Mouse (Mus musculus) midbrain, postnatal 0 days (tissue): ENCODE measurements around the gene Pla2r1. TPM values are rescaled to one million over a fixed set of nuclear protein-coding genes. Genes with fewer than 3 reads are reported as not detected.

Experiments
- ATAC-seq: fragments of 200-750 bp; cut with Nextera tagmentation; 2 replicates; pipeline ENCODE4 v1.8.0; 2017; ENCODE audit warnings: moderate number of reproducible peaks, mild to moderate bottlenecking, moderate TSS enrichment, moderate library complexity; ENCODE audit not compliant: low FRiP score
- DNase-seq: peaks from one replicate; pipeline ENCODE4 v3.0.0-alpha.2; 2015; ENCODE audit warnings: low spot score
- H3K27ac ChIP-seq: fragments of 300-500 bp; sonication (generic); 2 replicates; pipeline ENCODE4 v1.5.1; 2014; ENCODE audit warnings: low read depth, mild to moderate bottlenecking, low read length, mixed read lengths
- H3K27me3 ChIP-seq: fragments of 300-500 bp; sonication (generic); 2 replicates; pipeline ENCODE4 v1.6.1; 2014; ENCODE audit warnings: low read length, control low read depth, mixed read lengths; ENCODE audit not compliant: insufficient read depth
- H3K36me3 ChIP-seq: fragments of 300-500 bp; sonication (generic); 2 replicates; pipeline ENCODE4 v1.6.1; 2014; ENCODE audit warnings: low read length, control low read depth, mixed read lengths; ENCODE audit not compliant: insufficient read depth
- H3K4me1 ChIP-seq: fragments of 300-500 bp; sonication (generic); 2 replicates; pipeline ENCODE4 v1.6.1; 2014; ENCODE audit warnings: mild to moderate bottlenecking, control low read depth, antibody characterized with exemption, low read length, mixed read lengths; ENCODE audit not compliant: insufficient read depth
- H3K4me2 ChIP-seq: fragments of 300-500 bp; sonication (generic); 2 replicates; pipeline ENCODE4 v1.6.1; 2014; ENCODE audit warnings: low read depth, mild to moderate bottlenecking, low read length, mixed read lengths; ENCODE audit not compliant: poor library complexity, severe bottlenecking
- H3K4me3 ChIP-seq: fragments of 300-500 bp; sonication (generic); 2 replicates; pipeline ENCODE4 v1.5.1; 2014; ENCODE audit warnings: low read depth, mild to moderate bottlenecking, low read length, moderate library complexity
- H3K9ac ChIP-seq: fragments of 300-500 bp; sonication (generic); replicated peaks from 2 replicates; pipeline ENCODE4 v1.6.1; 2014; ENCODE audit warnings: mild to moderate bottlenecking, low read length, moderate library complexity, mixed read lengths; ENCODE audit not compliant: poor library complexity, severe bottlenecking
- H3K9me3 ChIP-seq: fragments of 300-500 bp; sonication (generic); 2 replicates; pipeline ENCODE4 v1.6.1; 2016; ENCODE audit warnings: low read length, control low read depth
- CTCF ChIP-seq: IDR thresholded peaks from 2 replicates; pipeline ENCODE4 v1.5.1; 2016; ENCODE audit warnings: antibody characterized with exemption, mild to moderate bottlenecking
- WGBS: fragments of 180-500 bp; shearing (Covaris S2); extraction: QIAGEN DNeasy Blood & Tissue Kit; methylation state at CpG from one replicate; pipeline ENCODE4 v1.1.7; 2014; 5-methylcytosine and 5-hydroxymethylcytosine counted together
- polyA plus RNA-seq: library from polyadenylated mRNA; unstranded; fragments of >200 nt; fragmentation: Nextera tagmentation; extraction: Ambion mirVana; gene quantifications from 2 replicates; pipeline ENCODE4 v1.2.1, GENCODE M21; 2015
- total RNA-seq: library from RNA; depleted of rRNA; stranded (reverse); fragments of >200 nt; gene quantifications from 2 replicates; pipeline ENCODE4 v1.2.3, GENCODE M21; 2014

Gene Pla2r1
- total and polyA plus RNA-seq, 2 experiments from 2014 or later: 0.16 to 0.28 TPM

GRCm38 (mm10) chr2:60430315-60431021 is 122.6 kb downstream of the Pla2r1 start:
- no peak for TF ChIP-seq CTCF
- H3K4me1 ChIP-seq: no peaks in the 10 kb centered on the region
- H3K9ac ChIP-seq: no peak overlapping the region
- H3K27me3 ChIP-seq: no peaks in the 10 kb centered on the region
- WGBS: 77% methylated on average over 8 of the region's 8 CpGs
- H3K36me3 ChIP-seq: no peaks in the 10 kb centered on the region
- DNase-seq (no peak), ATAC-seq (no peak)
- H3K9me3 ChIP-seq: no peaks in the 10 kb centered on the region
- H3K27ac ChIP-seq: no peak overlapping the region
- H3K4me3 ChIP-seq: no peak overlapping the region
- no peak overlapping the region for H3K4me2 ChIP-seq

- no peak for ATAC-seq
- no peak overlapping the region for H3K4me2 ChIP-seq
- H3K27ac ChIP-seq: no peak overlapping the region
- no peaks in the 10 kb centered on the region for H3K27me3 ChIP-seq
- no peaks in the 10 kb centered on the region for H3K9me3 ChIP-seq
- no peak overlapping the region for H3K9ac ChIP-seq
- 8% methylated on average over 6 of the region's 6 CpGs for WGBS
- peak; percentile 74 for DNase-seq
- peak; percentile 84 for TF ChIP-seq CTCF
- H3K4me3 ChIP-seq: no peak overlapping the region
- H3K4me1 ChIP-seq: no peaks in the 10 kb centered on the region
- no peaks in the 10 kb centered on the region for H3K36me3 ChIP-seq
Observed at GRCm38 (mm10) chr2:60418075-60418474, 135.0 kb downstream of the Pla2r1 start.

- Histone ChIP-seq H3K4me1 (no peaks in the 10 kb centered on the region), H3K4me2 (no peak overlapping the region), H3K9ac (no peak overlapping the region), H3K27ac (no peak overlapping the region), H3K4me3 (no peak overlapping the region), H3K36me3 (no peaks in the 10 kb centered on the region), H3K9me3 (no peaks in the 10 kb centered on the region), H3K27me3 (no peaks in the 10 kb centered on the region)
- DNase-seq (no peak), ATAC-seq (no peak)
- no peak for TF ChIP-seq CTCF
- 62% methylated on average over 8 of the region's 8 CpGs for WGBS
Observed at GRCm38 (mm10) chr2:60414334-60414733, 138.8 kb downstream of the Pla2r1 start.

- Histone ChIP-seq H3K36me3 (no peaks in the 10 kb centered on the region), H3K27ac (no peak overlapping the region), H3K4me2 (no peak overlapping the region), H3K4me3 (no peak overlapping the region), H3K9me3 (no peaks in the 10 kb centered on the region), H3K9ac (no peak overlapping the region), H3K27me3 (no peaks in the 10 kb centered on the region), H3K4me1 (no peaks in the 10 kb centered on the region)
- DNase-seq (no peak), ATAC-seq (no peak)
- TF ChIP-seq CTCF: no peak
- WGBS: 80% methylated on average over 18 of the region's 18 CpGs
Observed at GRCm38 (mm10) chr2:60413006-60413650, 140.0 kb downstream of the Pla2r1 start.

- TF ChIP-seq CTCF: no peak
- Histone ChIP-seq H3K27ac (no peak overlapping the region), H3K9me3 (no peaks in the 10 kb centered on the region), H3K4me3 (no peak overlapping the region), H3K4me1 (no peaks in the 10 kb centered on the region), H3K27me3 (no peaks in the 10 kb centered on the region), H3K36me3 (no peaks in the 10 kb centered on the region), H3K9ac (no peak overlapping the region), H3K4me2 (no peak overlapping the region)
- DNase-seq (no peak), ATAC-seq (no peak)
- 89% methylated on average over 7 of the region's 7 CpGs for WGBS
Observed at GRCm38 (mm10) chr2:60411181-60411580, 141.9 kb downstream of the Pla2r1 start.

GRCm38 (mm10) chr2:60409989-60410763 is 142.9 kb downstream of the Pla2r1 start:
- no peak overlapping the region for H3K27ac ChIP-seq
- H3K9ac ChIP-seq: no peak overlapping the region
- no peak for TF ChIP-seq CTCF
- H3K9me3 ChIP-seq: no peaks in the 10 kb centered on the region
- no peak for DNase-seq
- H3K36me3 ChIP-seq: no peaks in the 10 kb centered on the region
- no peak overlapping the region for H3K4me3 ChIP-seq
- no peaks in the 10 kb centered on the region for H3K27me3 ChIP-seq
- no peak for ATAC-seq
- WGBS: 85% methylated on average over 11 of the region's 11 CpGs
- no peak overlapping the region for H3K4me2 ChIP-seq
- no peaks in the 10 kb centered on the region for H3K4me1 ChIP-seq
